8 mouse cellular contexts compared by ENCODE assay signal in the genomic region with DNA sequence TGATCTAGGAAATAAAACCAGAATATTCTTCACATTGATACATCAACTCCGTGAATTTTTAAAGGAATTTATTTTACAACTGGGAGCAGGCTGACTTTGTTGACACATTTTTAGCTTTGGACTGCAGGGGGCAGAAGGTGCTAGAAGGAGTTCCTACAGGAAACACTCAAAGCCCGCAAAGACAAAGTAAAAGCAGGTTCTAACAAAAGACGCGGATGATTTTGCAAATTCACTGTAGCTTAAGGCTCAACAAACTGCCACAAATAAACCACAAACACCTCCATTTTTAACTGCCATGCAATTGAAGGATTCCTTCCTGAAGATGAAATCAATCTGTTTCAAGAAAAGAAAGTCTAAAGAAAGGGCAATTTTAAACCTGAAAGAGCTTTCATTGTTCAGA. TPM values are rescaled to one million over a fixed set of nuclear protein-coding genes. Genes with fewer than 3 reads are reported as not detected.
DNase-seq lines count a peak whose midpoint lies in the region; ATAC-seq and TF ChIP-seq lines count a peak whose summit lies in the region.

No protein-coding gene starts in this region.

- peaks cover 6% of the 10 kb centered on the region for H3K4me1 ChIP-seq in heart, adult 2 months (ENCODE audit: control insufficient read depth, insufficient read depth, low read length)
- peaks cover 53% of the 10 kb centered on the region for H3K4me1 ChIP-seq in limb, embryonic 10.5 days
- H3K4me1 ChIP-seq in midbrain, embryonic 11.5 days (ENCODE audit: control insufficient read depth, insufficient read depth, low read length) = peaks cover 14% of the 10 kb centered on the region
- H3K4me1 ChIP-seq in cerebellum, adult 2 months (ENCODE audit: control insufficient read depth, insufficient read depth, low read length) = peaks cover 16% of the 10 kb centered on the region

- peak overlapping the region; percentile 96 for H3K27ac ChIP-seq in heart, adult 2 months
- peak overlapping the region; percentile 73 for H3K27ac ChIP-seq in limb, embryonic 10.5 days
- no peak overlapping the region for H3K27ac ChIP-seq in midbrain, embryonic 11.5 days (ENCODE audit: low read depth, low read length)
- no peak overlapping the region for H3K27ac ChIP-seq in cerebellum, adult 2 months (ENCODE audit: insufficient read depth, low read length)

- H3K79me2 ChIP-seq in heart, adult 2 months (replicated peaks; ENCODE audit: control insufficient read depth, insufficient read depth, low read length) = no peaks in the 10 kb centered on the region

- no peak for TF ChIP-seq POLR2A in heart, adult 2 months (IDR thresholded peaks at IDR 0.05; ENCODE audit: insufficient read depth, low read depth, low read length)
- no peak for TF ChIP-seq POLR2A in cerebellum, adult 2 months (IDR thresholded peaks at IDR 0.05; ENCODE audit: borderline replicate concordance, insufficient read depth, low read length)

- peaks cover 7% of the 10 kb centered on the region for H3K36me3 ChIP-seq in heart, adult 2 months (ENCODE audit: control insufficient read depth, insufficient read depth, low read length)
- peaks cover 42% of the 10 kb centered on the region for H3K36me3 ChIP-seq in limb, embryonic 10.5 days
- peaks cover 12% of the 10 kb centered on the region; the same call in 1 of the 2 replicates for H3K36me3 ChIP-seq in midbrain, embryonic 11.5 days (ENCODE audit: control insufficient read depth, insufficient read depth, low read length)

- TF ChIP-seq CTCF in heart, adult 2 months (IDR thresholded peaks at IDR 0.05) = peak; percentile 80
- TF ChIP-seq CTCF in cerebellum, adult 2 months (IDR thresholded peaks at IDR 0.05; ENCODE audit: borderline replicate concordance, insufficient read depth, low read depth, low read length) = no peak

- ATAC-seq in common myeloid progenitor, adult 5-6 weeks (replicated peaks; ENCODE audit: low read depth, poor library complexity, severe bottlenecking) = peak; percentile 31
- no peak for ATAC-seq in midbrain, embryonic 11.5 days (ENCODE audit: low FRiP score)

- peak overlapping the region; percentile 25; the same call in 1 of the 2 replicates for H3K4me2 ChIP-seq in midbrain, embryonic 11.5 days

- H3K9me3 ChIP-seq in limb, embryonic 10.5 days (replicated peaks) = no peaks in the 10 kb centered on the region
- H3K9me3 ChIP-seq in midbrain, embryonic 11.5 days (ENCODE audit: control insufficient read depth, low read length) = no peaks in the 10 kb centered on the region

- H3K27me3 ChIP-seq in heart, adult 2 months (ENCODE audit: control insufficient read depth, insufficient read depth, low read length) = no peaks in the 10 kb centered on the region
- no peaks in the 10 kb centered on the region for H3K27me3 ChIP-seq in limb, embryonic 10.5 days (ENCODE audit: low read depth, poor library complexity, severe bottlenecking)
- H3K27me3 ChIP-seq in midbrain, embryonic 11.5 days (ENCODE audit: control insufficient read depth, insufficient read depth, low read length) = no peaks in the 10 kb centered on the region
- peaks cover 6% of the 10 kb centered on the region; the same call in 1 of the 2 replicates for H3K27me3 ChIP-seq in cerebellum, adult 2 months (ENCODE audit: control insufficient read depth, insufficient read depth, low read length)

- intact Hi-C loops in heart, adult 2 months (cut with DNase I) = loop anchor here (5.0 to 10.0 kb wide), 2 partner anchors 145 to 1988 kb away; a partner anchor contains a TSS

- WGBS in heart, adult 2 months = 8% methylated on average over 4 of the region's 4 CpGs
- WGBS in limb, embryonic 10.5 days = 4% methylated on average over 4 of the region's 4 CpGs
- WGBS in midbrain, embryonic 11.5 days = 4% methylated on average over 4 of the region's 4 CpGs
- 48% methylated on average over 4 of the region's 4 CpGs for WGBS in cerebellum, adult 2 months

- no peak overlapping the region for H3K9ac ChIP-seq in heart, adult 2 months (ENCODE audit: low read depth, low read length)
- no peak overlapping the region for H3K9ac ChIP-seq in midbrain, embryonic 11.5 days (ENCODE audit: low read length)

- no peak for TF ChIP-seq EP300 in heart, adult 2 months (IDR thresholded peaks at IDR 0.05; ENCODE audit: insufficient read depth, low read depth, low read length)

- H3K4me3 ChIP-seq in heart, adult 2 months = no peak overlapping the region
- peak overlapping the region; percentile 92 for H3K4me3 ChIP-seq in limb, embryonic 10.5 days
- H3K4me3 ChIP-seq in midbrain, embryonic 11.5 days (ENCODE audit: low read depth, low read length) = no peak overlapping the region
- no peak overlapping the region for H3K4me3 ChIP-seq in cerebellum, adult 2 months (replicated peaks; ENCODE audit: insufficient read depth, low read depth, low read length)

- DNase-seq in heart, adult 2 months = peak in 1 of 2 experiments; percentile 51
- DNase-seq in heart, adult 11 months = no peak
- peak; percentile 66 for DNase-seq in heart, postnatal 4 days
- no peak for DNase-seq in limb, embryonic 10.5 days (ENCODE audit: low spot score)
- peak; percentile 91 for DNase-seq in midbrain, embryonic 11.5 days (ENCODE audit: low spot score, missing footprints)
- DNase-seq in thymus, postnatal 14 days = peak; percentile 79
- DNase-seq in cerebellum, adult 2 months = no peak

RNA-seq across cellular contexts. Expression of a gene that starts 6.3 kb away (rescaled TPM):
- 1 to 10 TPM; 3.0 to 4.0 TPM for total RNA-seq in heart, adult 2 months (2021)
- 8.6 and 14.0 TPM in 2 replicates for polyA plus RNA-seq in heart, adult 2 months (2012; rRNA removed)
- 40.0 and 57.5 TPM in 2 replicates for total RNA-seq in common myeloid progenitor, adult 5-6 weeks (2017)
- 10 to 100 TPM; 13.7 to 15.5 TPM for total RNA-seq in heart, postnatal 4 days (2021)
- polyA plus RNA-seq in limb, embryonic 10.5 days (2016; fragmentation: Nextera tagmentation; extraction: Ambion mirVana) = 105 and 132 TPM in 2 replicates
- 53.0 and 58.4 TPM in 2 replicates for polyA plus RNA-seq in midbrain, embryonic 11.5 days (2014; fragmentation: Nextera tagmentation; extraction: Ambion mirVana)
- polyA plus RNA-seq in cerebellum, adult 2 months (2012; rRNA removed) = 3.5 and 4.0 TPM in 2 replicates

Comparison
In these comparisons a context has a peak if more than half of its experiments do, and no peak if none do; other contexts are left out.
1. DNase-seq: peak in heart, postnatal 4 days (single experiment), midbrain, embryonic 11.5 days (single experiment) and thymus, postnatal 14 days (single experiment); none in heart, adult 11 months (single experiment), limb, embryonic 10.5 days (single experiment) and cerebellum, adult 2 months (0 of 2).
2. H3K27ac ChIP-seq: peak in heart, adult 2 months (single experiment) and limb, embryonic 10.5 days (single experiment); none in midbrain, embryonic 11.5 days (single experiment) and cerebellum, adult 2 months (single experiment).